Mouse (Mus musculus) G1E-ER4 (cell line): ENCODE measurements at regions not wholly inside any gene's neighbourhood (a gene's known extent, or its start where the extent isn't known, plus 50 kb on each side); places are given as distances from the start of the nearest gene placed in this dataset.

Experiments
- GATA1 ChIP-seq: IDR thresholded peaks from one replicate; pipeline ENCODE4 v1.8.0; 2012; ENCODE audit warnings: low read length, inconsistent platforms

- no peak for TF ChIP-seq GATA1
Measured at GRCm38 (mm10) chr15:61927385-61928120, 1004.7 kb upstream of the A1bg start.

- no peak for TF ChIP-seq GATA1
Measured at GRCm38 (mm10) chr15:61920041-61920440, 997.2 kb upstream of the A1bg start.

GRCm38 (mm10) chr15:61913546-61914160, 990.8 kb upstream of the A1bg start:
- no peak for TF ChIP-seq GATA1

DNA sequence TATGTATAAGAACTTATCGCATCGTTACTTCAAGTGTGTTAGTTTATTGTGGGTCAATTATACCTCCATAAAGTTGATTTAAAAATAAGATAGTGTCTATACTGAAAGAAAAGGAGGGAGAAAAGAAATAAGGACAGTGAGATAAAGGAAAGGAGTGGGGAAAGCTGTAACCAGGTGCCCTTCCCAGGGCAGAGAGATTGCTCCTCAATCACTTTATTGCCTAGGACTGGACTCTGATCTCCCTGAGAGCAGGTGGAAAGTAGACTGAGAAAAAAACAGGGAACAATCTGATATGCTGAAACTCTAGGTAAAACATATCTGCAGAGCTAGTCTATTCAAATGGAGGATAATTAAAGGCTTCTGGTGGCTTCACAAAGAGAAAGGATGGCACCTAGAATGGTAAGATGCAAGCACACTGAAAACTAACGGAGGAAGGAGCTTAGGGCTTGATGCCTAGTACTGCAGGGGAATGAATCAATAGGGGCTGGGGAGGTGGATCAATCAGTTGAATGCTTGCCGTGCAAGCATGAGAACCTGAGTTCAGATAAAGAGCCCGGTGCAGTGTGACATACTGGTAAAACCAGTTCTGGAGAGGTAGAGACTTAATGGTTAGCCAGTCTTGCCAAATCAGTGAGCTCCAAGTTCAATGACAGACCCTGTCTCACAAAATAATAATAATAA, 982.5 kb upstream of the A1bg start:
- no peak for TF ChIP-seq GATA1

DNA sequence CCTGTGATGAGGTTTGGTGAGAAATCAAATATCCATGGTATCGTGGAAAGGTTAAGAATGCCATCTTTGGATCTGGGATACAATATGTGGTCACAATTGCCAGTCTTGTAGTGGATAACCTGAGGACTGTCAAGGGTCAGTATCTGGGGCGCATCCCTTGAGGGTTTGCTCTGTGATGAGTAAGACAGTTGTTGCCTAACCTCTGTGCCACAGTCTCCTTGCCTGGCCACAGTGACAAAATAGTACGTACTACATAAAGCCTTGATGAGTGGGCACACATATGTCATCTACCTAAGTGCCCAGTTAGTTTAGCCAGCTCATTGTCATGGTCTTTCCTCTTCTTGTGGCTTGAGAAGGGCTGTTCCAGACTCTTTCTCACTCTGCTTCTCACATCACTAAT, 977.0 kb upstream of the A1bg start:
- TF ChIP-seq GATA1 = no peak

- no peak for TF ChIP-seq GATA1
Measured at GRCm38 (mm10) chr15:61897566-61897965, 974.8 kb upstream of the A1bg start.

- TF ChIP-seq GATA1 = no peak
Measured at GRCm38 (mm10) chr15:61890330-61890729, 967.5 kb upstream of the A1bg start.

- no peak for TF ChIP-seq GATA1
Measured at GRCm38 (mm10) chr15:61888569-61889326, 965.9 kb upstream of the A1bg start.

- no peak for TF ChIP-seq GATA1
Measured at GRCm38 (mm10) chr15:61879408-61879807, 956.6 kb upstream of the A1bg start.

GRCm38 (mm10) chr15:61873047-61873446, 950.2 kb upstream of the A1bg start:
- no peak for TF ChIP-seq GATA1

- no peak for TF ChIP-seq GATA1
Measured at GRCm38 (mm10) chr15:61860759-61861158, 937.9 kb upstream of the A1bg start.

DNA sequence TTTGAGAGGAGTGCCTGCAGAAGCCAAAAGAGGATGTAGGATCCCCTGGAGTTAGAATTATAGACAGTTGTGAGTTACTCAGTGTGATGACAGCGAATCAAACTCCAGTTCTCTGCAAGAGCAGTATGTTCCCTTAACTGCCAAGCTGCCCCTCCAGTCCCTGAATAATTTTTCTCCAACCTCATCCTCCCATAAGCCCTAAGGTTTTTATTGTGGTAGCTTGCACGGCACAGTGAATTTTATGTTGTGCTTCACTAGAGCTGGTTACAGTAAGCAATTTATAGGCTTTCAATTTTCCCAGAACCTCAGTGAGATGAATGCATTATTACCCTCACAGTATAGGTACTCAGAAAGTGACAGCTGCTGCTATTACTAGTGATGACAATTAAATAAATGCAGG, 933.1 kb upstream of the A1bg start:
- TF ChIP-seq GATA1 = no peak

DNA sequence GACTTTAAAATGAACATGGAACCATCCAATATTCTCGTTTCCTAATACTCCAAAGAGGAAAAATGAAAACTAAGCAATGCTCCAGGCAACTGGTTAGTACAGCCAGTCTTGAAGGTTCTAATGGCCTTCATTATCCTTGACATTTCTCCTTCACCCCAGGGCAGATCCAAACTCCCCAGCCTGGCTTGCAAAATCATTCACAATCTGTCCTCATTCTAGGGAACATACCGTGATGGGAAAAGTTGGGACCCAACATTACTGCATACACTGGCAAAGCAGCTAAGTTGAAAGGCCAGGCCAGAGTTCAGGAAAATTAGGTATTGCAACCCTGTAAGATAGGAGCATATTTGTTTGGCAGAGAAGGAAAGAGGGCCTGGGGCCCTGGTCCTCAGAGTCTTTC, 889.9 kb upstream of the A1bg start:
- no peak for TF ChIP-seq GATA1

DNA sequence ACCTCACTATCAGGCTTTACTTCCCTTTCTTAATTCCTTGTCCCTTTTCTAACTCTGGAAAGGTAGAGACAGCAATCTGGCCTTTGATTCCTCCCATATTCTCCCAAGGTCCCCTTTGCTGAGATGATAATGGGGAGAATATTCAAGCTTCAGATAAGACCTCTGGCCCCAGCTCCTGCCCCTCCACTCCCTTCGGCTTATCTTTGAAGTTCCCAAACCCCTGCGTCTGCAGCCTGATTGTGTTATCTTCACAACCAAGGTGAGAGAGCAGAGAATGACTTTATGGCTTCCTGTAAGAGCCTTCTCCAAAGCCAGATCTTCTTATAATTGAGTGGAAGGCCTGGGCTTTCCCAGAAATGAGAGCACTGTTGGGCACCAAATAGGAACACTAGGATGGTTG, 882.6 kb upstream of the A1bg start:
- no peak for TF ChIP-seq GATA1

DNA sequence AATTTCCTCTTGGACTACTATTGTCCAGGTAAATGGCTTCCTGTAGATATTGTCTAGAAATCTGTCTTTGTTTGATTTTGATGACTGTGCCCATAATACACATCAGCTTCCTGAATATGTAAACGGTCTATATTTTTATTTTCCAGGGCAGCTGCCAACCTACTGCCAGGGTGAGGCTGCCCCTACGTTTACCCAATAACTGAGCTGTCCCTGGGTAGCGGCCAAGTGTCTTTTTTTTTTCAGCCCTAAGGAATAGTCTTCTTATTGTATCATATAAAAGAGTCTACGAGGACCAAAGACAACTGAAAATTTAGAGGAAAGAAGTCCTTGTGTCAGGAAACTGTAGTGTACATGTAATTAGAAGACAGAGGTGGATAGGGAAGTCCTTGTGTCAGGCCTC, 877.3 kb upstream of the A1bg start:
- TF ChIP-seq GATA1 = no peak

DNA sequence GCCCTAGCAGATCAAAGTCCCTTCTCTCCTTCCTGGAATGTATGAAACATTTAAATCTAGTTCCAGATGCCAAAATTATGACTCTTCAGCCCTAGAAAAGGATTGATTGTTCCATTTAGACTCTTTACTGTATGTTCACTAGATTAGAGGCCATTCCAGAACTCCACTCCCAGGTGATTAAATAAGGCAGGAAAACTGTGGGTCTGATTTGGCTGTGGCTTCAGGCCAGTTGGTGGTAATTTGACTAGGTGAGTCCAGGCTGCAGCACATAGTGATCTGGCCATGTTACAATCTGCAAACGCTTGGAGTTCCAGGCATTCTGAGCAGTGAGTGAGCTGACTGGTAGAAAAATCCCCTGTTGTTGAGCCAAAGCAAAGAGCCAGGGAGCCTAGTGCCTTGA, 875.0 kb upstream of the A1bg start:
- TF ChIP-seq GATA1 = no peak
